Mouse (Mus musculus) retina, postnatal 1 day (tissue): ENCODE measurements around the gene Kcnt1.
A peak's percentile ranks its signal among the peaks of the same experiment; 100 is the strongest.
"Not testable (repeated sequence)": the region's sequence is repeated elsewhere in the genome, so short reads cannot be mapped to it uniquely, and the experiment has no call there.

Experiments
- DNase-seq: peaks from one replicate; pipeline ENCODE4 v3.0.0-alpha.2; 2012

Kcnt1 gene

DNA sequence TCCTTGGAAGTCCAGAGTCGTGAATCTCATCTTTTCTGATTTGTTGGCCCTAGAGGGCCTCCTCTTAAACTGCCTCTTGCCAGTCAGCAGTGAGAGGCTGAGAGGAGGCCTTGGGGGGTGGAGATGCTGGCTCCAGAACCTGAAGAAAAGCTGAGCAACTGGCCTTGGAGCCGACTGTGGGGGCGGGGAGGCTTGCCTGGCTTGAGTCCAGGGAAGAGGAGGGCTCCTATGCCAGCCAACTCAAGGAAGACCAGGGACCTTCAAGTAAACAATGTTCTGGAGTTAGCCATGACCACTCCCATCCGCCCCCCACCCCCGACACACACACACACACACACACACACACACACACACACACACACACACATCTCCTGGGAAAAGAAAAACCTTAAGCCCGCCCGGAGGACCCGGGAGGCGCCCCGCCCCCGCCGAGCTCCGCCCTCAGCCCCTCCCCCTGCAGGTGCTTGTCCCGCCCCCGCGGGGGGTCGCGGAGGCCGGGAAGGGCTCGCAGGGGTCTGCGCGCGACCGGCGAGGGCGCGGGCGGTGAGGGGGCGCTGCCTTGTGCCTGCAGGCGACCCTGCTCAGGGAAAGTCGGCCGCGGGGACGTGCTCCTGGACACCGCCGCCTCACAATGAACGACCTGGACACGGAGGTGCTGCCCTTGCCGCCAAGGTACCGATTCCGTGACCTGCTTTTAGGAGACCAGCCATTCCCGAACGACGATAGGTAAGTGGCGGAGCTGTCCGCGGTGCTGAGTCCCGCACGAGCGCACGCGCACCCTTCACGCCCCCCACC lies at the start of gene Kcnt1:
TSS of gene Kcnt1 (plus strand) at position 398 of the 795 bp plus-strand sequence.
- DNase-seq = peak; percentile 60

DNA sequence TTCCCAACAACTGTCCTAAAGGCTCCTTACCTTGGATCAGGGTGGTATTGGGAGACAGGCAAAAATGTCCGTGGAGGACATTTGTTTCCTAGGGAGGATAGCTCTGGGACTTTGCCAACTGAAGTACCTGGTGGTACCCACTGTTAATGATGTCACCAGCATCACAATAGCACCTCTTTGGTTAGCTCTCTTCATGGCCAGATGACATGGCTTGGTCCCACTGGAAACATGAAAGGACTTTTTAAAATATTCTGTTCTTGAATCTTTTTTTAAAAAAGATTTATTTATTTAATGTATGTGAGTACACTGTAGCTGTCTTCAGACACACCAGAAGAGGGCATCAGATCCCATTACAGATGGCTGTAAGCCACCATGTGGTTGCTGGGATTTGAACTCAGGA lies 47.8 kb upstream of the Kcnt1 start, which contains the start of gene Glt6d1:
TSS of gene Glt6d1 (minus strand) at position 101 of the 400 bp plus-strand sequence.
- not testable (repeated sequence) for DNase-seq

DNA sequence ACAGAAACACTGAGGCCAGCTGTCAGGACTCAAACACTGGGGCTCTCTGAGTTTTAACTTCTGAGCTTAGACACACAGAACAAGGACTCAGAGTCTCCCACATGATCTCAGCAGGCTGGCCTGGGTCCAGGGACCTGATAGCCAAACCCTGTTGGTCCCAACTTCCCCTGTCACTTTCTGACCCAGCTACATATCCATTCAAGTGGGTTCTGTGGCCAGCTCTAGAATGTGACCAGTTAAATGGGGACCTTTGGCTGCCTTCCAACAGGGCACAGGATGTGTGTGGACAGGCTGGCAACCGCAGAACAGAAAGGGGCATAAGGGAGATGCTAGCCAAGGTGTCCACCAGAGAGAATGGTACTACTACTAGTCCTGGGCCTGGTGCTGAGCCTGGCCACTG lies 40.7 kb upstream of the Kcnt1 start, which contains the start of gene Lcn9:
TSS of gene Lcn9 (plus strand) at position 348 of the 400 bp plus-strand sequence.
- no peak for DNase-seq

DNA sequence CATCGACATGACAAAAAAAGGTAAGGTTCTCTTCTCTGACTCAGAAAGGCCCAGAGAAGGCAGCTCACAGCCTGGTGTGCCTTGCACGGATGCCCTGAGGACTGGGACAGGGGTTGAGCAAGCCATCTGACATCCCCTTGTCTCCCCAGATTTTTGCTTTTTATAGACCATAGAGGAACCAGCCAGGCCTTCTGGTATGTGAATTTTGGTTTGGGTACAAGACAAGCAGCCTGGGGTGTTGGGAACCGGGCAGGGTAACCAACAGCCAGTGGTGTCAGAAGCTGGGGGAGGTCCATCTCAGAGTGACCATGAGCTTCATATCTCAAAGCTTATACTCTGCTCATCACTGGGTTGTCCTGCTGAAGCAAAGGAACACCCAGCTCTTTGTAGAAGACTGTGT lies 38.8 kb upstream of the Kcnt1 start:
- no peak for DNase-seq

DNA sequence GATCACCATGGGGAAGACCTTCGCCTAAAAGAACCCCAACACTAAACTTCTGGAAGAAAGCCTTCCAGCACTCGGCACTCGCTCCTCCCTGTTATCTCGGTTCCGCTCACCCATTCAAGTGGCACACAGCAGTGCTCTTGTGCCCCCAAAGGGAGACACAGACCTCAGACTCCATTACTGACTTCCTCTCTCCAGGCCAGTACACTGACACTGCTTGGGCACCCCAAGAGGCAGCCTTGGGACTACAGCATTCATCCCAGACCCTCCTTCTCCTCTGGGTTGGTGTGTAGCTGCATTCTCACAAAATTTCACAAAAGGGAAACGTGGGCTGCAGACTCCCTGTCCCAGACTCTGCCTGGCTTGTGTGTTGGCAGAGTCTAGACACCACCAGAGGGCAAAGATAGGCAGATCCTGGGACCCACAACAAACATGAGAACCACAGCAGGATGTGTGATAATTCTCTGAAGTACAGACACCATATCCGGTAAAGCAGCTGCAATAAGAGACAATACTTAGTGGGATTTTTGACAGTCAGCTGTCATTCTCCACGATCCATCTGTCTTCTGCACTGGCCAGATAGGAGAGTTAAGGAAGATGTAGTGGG lies 35.1 kb upstream of the Kcnt1 start:
- no peak for DNase-seq

DNA sequence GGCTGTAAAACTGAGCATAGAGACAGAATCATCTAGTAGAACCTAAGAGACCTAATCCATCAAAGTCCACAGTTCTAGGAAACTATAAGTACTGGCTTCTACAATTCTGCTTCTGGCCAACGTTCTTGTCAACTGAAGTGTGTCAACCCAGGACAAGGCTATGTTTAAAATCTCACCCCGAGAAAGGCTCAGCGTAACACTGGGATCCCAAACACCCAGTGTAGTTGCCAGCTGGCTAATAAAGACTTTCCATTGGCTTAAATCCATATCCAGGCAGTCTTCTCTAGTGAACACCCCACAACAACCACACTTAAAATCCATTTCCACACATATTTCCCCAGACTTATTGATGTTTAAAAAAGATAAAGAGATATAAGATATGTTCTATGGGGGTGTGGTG lies 32.7 kb upstream of the Kcnt1 start:
- DNase-seq = no peak

DNA sequence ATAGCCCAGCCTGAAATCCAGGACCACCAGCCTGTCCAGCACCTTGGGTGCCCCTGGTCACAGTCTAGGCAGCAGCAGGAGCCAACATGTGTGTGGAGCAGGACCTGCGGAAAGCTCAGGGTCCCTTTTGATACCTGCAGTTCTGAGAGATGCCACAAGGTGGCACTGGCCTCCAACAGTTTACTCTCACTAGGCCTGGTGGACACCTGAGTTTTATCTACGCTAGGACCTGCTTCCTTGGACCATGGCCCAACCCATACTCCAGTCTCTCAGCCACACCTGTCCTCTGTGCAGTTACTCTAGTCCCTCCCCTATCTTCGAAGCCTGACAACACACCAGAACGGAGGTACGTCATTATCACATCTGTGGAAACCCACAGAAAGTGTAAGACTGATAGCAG lies 27.2 kb upstream of the Kcnt1 start:
- DNase-seq = peak; percentile 74

DNA sequence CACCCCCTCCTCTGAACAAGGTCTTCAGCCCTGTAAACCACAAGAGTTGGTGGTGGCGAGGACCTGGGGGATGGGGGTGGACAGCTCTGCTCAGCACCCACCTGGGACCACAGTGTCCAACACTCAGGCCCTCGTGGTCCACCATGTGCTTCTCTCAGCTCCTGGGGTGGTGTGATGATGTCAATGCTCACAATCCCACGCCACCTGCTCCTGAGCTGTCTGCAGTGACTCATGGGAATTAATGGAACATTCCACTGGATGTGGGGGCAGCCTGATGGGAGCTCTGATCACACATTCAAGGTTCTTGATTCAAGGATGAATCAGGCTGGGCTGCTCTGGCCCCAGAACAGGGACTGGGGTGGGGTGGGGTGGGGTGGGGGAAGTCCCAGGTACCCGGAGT lies 21.4 kb upstream of the Kcnt1 start:
- no peak for DNase-seq

DNA sequence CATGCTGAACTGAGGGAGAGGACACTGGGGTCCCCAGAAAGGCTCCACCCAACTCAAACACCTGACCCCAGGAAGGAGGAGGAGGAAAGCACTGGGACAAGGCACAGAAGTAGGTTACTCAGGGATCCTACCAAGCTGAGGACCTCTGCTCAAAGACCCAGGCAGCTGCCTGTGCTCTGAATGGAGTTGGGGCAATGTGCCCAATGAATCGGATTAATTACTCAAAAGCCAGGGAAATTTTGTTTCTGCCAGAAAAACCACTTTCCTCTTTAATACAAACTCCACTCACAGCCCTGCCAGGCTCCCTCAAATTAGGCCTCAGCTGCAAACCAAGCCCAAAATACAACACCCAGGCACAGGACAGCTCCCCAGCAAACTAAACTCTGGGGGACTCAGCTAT lies 20.8 kb upstream of the Kcnt1 start:
- DNase-seq = no peak

DNA sequence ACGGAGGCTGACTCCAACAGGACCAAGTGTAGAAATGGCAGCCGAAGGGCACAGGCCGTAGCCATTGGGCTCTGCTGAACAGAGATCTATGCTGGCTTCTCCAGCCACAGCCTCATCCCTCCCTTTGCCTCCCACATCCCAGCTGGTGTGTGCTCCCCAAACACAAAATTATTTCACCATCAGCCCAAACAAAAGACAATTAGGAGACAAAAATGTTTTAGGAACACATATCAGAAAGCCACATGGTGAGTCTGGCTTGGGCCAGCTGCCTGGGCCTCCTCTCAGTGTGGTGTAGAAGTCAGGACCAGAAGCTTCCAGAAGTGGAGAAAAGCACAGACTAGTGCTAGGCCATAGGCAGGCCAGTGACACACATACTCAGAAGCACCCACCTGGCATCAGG lies 19.4 kb upstream of the Kcnt1 start:
- DNase-seq = no peak

DNA sequence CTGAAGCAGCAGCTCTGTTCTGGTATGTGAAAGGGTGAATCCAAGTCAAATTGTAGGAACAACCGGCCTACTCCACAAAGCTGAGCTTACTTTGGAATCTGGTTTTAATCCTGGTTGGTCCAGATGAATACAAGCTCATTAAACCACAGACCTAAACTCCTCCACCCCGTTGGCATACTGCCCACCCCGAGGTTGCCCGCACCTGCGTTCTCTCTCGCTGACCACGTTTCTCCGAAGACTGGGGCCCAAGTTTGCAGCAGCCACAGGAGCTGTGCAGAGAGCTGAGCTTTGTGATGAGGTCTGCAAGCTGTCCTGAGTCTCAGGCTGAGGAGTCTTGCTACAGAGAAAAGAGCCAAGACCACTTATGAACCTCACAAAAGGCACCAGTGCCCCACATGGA lies 17.0 kb upstream of the Kcnt1 start:
- DNase-seq = no peak

DNA sequence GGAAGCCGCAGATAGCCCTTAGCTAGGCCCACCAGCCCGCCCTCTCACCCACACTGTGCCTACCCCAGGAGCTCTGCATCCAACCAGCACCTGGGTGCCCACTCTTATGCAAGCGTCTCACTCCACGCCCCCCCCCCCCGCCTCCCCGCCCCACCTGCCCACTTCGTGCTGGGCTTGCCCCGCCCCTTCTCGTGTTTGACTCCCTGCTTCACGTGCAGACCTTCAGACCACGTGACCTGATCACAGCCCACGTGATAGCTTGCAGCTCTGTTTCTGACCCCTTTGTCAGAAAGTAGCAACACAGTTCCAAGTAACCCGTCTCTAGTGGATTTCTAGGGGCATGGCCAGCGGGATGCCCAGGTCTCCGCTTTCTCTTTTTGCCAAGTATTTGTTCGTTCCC lies 16.3 kb upstream of the Kcnt1 start, which contains the start of gene Sohlh1:
TSS of gene Sohlh1 (minus strand) at position 23 of the 400 bp plus-strand sequence.
- no peak for DNase-seq

DNA sequence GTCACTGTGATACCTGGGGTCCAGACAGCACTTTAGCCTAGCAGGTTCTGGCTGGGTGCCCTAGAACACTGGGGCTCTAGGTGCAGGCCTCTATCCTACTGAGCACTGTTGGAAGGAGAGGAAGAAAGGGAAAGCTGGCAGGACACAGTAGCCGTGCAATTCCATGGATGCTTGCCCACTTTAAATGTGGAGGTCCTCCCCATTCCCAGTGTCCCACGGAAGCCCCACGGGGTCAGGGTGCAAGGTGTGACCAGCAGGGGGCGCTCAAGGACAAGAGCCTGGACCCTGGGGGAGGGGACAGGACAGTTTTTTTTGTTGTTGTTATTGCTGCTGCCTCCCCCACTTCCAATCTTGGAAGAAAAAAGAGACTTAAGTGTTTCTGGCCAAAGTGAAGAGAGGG lies 13.2 kb upstream of the Kcnt1 start:
- peak; percentile 57 for DNase-seq

DNA sequence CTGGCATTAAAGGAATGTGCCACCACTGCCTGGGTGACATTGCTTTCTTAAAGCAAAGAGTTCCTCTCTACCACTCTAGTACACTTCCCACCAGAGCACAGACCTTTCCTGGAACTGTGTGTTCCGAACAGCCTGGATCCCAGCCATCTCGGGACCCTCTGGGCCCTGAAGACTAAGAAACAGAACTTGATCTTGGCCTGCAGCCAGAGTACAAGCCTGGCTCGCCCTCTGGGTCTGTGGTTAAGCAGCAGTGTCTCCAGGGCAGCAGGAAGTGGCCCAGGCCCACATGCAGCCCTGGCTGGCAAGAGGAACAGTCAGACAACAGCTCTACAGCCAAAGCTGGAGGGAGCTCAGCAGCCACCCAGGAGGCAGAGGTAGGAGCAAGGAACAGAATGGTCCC lies 10.9 kb upstream of the Kcnt1 start:
- DNase-seq = no peak

DNA sequence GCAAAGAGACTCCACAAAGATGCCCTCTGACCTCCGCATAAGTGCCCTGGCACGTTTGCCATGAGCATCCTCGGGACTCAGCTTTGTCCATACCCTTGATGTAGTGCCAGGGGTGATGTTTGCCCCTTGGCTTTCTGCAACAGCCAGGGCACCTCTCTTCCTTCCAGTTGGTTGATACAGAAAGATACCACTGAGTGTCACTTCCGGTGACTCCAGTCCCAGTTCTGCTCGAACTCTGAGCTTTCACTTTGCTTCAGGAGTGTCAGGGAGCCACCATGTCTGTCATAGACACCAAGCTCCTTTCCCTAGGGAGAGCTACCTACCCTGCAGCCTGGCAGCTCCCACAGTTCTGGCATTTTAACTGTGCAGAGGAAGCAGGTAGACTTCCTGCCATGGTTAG lies 9.5 kb upstream of the Kcnt1 start:
- no peak for DNase-seq

DNA sequence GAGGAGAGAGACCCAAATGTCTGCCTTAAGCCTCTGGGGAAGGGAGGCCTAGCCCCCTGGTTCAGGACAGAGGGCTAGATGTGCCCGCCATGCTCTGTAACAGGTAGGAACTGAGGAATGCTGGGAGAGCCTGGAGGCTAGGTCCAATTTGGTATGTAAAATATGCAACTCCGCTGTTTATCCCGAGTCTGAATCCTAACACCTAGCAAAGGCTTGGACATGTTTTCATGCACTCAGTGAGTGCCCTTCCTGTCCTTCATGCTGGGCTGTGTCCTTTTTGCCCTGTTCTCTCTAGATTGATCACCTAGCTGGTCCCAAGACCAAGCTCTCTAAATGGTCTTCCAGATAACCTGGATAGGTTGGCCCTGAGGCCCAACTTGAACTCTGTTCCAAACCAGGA lies 3.6 kb upstream of the Kcnt1 start:
- no peak for DNase-seq

DNA sequence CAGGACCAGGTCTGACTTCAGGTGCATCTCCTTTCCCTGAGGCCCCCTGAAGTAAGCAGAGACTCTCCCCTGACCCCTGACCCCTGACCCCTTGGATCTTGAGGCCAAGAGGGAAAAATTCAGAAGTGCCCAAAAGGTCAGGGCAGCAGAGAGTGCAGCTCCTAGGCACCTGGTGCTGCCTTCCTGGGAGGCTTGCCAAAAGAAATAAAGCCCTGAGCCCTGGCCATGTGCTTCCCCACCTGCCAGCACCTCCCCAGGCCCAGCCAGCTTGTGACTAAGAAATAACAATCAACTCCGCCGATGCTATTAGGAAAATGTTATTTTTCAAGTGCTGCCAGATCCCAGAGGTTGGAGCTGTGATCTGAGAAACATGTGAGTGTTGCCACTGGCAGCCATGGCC lies 1.5 kb upstream of the Kcnt1 start:
- DNase-seq = no peak

DNA sequence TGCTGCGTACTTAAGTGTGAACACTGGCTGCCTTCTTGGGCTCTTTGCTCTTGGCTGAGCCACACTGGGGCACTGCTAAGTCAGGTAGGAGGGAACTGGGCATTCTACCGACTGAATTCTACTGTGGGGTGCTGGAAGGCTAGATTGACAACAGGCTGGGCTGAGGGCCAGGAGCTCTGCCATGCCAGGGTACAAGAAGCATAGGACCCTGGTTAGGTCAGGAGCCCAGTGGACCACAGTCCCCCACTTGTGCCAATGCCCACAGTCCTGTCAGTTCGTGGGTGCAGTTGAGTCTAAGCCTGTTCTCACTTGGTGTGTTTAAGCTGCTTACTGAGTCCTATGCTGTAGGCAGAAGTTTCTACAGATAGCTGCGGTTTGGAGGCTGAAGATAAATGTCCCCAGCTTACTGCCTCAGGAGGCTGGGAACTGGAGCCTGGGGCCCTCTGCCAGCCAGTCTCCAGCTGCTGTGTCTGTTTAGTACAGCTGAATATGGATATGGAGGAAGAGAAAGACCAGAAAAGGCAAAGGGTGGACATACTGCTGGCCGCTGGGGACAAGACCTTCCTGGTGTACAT lies 751 bp upstream of the Kcnt1 start:
- no peak for DNase-seq

DNA sequence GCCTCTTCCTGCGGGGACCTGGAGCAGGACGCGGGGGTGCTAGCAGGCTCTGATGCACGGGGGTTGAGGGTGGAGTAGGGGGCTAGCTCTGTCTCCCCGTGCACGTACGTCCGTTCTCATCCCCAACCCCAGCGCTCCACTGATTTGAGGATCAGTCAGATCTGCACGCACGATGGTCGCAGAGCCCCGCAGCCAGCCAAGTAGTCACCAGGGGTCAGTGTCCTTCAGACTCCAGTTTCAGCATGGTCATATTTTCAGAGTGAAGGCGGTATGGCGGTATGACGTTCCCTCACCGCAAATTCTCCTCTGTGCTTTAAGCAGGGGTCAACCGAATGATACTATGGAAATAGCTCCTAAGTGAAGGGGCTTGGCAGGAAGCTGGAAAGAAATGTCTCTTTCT lies 696 bp downstream of the Kcnt1 start:
- DNase-seq = peak; percentile 46

DNA sequence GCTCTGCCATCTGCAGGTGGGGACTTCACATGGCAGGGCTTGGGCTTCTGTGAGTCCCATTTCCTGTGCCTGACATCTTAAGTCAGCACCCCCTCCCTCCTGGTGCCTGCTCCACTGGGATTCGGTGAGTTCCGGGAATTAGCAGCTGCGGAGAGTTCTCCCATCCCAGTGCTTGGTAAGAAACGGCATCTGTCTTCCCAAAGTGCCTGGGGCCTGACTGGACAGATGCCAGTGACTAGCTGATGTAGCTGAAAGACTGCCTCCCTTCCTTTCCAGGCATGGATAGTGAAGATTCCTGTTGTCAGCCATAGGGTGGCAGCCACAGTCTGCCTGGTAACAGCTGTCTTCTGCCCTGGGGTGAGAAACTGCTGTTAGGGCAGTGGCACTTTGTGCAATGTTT lies 1.9 kb downstream of the Kcnt1 start:
- peak; percentile 75 for DNase-seq

DNA sequence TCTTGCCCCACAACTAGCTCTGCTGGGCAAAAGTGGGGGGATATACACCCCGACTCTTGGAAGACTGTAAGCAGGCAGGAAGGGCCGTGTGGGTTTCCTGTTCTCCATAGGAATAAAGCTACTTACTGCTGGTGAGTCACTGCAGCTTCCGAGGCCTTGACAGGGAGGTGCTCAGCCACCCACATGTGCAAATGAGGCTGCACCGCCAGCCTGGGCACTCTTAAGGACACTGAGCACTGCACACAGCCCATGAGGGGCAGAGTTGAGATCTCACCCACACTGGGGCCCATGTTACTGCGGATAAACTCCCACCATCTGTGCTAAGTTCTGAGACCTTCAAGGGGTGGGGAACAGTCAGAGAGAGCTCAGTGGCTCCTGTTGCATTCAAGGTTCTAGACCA lies 3.1 kb downstream of the Kcnt1 start:
- DNase-seq = no peak

DNA sequence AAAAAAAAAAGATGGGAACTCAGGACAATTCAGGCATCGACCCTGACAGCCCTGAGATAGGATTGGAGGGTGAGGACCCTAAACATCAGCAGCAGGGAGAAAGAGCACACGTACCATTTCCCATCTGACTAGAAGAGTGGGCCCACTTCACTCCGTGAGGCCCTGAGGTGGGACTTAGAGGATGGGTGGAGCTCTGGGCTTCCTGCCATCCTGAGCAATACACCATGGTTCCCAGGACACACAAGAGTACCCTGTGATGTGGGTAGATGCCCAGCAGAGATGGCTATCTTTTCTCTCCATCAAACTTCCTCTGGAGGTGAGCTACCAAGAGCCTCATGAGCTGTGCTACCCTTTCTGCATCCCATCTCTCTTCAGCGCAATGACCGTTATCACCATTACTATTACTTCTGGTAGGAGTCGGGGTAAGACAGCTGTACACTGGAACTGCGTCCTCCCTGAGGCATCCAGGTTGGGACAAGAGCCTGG lies 13.8 kb downstream of the Kcnt1 start:
- no peak for DNase-seq

DNA sequence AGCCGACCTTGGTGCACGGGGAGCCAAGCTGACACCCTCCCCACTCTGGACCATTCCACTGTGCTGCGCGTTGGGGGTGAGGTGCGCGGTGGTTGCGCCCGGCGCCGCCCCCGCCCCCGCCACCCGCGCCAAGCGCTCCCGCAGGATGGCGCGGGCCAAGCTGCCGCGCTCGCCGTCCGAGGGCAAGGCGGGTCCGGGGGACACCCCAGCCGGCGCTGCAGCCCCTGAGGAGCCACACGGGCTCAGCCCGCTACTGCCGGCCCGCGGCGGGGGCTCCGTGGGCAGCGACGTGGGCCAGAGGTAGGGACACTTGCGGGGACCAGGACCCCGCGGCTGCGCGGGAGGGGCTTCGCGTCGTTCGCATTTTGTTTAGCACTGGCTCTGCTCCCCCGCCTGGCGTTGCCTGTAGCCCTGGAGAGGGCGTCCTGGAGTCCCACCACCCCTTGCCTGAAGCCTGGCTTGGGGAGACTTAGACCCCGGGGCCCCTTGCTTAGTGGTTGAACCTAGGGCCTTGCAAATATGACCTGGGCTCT lies 14.3 kb downstream of the Kcnt1 start:
- DNase-seq = peak; percentile 39

DNA sequence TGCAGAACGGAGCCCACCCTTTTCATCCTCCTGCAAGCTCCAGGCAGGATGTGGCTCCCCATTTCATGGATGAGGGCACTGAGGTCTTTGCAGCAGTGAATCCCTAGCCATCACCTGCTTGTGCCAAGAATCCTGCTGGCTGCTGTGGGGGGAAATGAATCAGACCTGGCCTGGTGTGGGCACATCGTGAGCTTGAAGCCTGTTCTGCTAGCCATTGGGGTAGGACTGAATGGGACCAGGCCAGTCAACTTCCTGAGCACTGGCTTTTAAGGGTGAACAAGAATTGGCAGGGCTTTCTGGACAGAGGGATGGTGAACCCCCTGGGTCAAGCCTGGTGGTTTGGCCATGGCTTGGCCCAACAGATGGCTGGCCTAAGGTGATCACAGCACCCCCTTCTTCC lies 15.0 kb downstream of the Kcnt1 start:
- no peak for DNase-seq
